ENCODE assay signal across 25 mouse cellular contexts in genomic region chr5:46151973-46152372, GRCm38 (mm10).
DNase-seq lines count a peak whose midpoint lies in the region; ATAC-seq lines count a peak whose summit lies in the region.
"Had no signal": no experiment of that assay in that cellular context is flagged by ENCODE, and none has a peak within 500 bp of the region (broad histone marks: within the 10 kb centered on the region; RNA-seq: fewer than 3 reads in every experiment).

No protein-coding gene starts in this region.

- peaks cover 20% of the 10 kb centered on the region; the same call in 1 of the 2 replicates for H3K4me1 ChIP-seq in forebrain, embryonic 12.5 days
- H3K4me1 ChIP-seq in forebrain, embryonic 11.5 days (replicated peaks; ENCODE audit: control insufficient read depth, insufficient read depth, low read length), result peaks cover 8% of the 10 kb centered on the region; the same call in 1 of the 2 replicates
- H3K4me1 ChIP-seq in hindbrain, embryonic 16.5 days (ENCODE audit: control insufficient read depth, insufficient read depth, low read depth, low read length), result peaks cover 4% of the 10 kb centered on the region
- H3K4me1 ChIP-seq in hindbrain, embryonic 12.5 days, result peaks cover 14% of the 10 kb centered on the region
- peaks cover 19% of the 10 kb centered on the region for H3K4me1 ChIP-seq in midbrain, embryonic 13.5 days (replicated peaks)
- peaks cover 15% of the 10 kb centered on the region for H3K4me1 ChIP-seq in midbrain, embryonic 15.5 days
- peaks cover 13% of the 10 kb centered on the region; the same call in 1 of the 2 replicates for H3K4me1 ChIP-seq in forebrain, embryonic 14.5 days (ENCODE audit: control insufficient read depth, insufficient read depth, low read length)
- H3K4me1 ChIP-seq: embryonic facial prominence, embryonic 15.5 days had no signal

- H3K4me2 ChIP-seq in forebrain, embryonic 12.5 days, result no peak overlapping the region
- H3K4me2 ChIP-seq in forebrain, embryonic 11.5 days (ENCODE audit: low read depth, low read length, severe bottlenecking), result no peak overlapping the region
- H3K4me2 ChIP-seq in hindbrain, embryonic 16.5 days (ENCODE audit: low read length), result no peak overlapping the region
- H3K4me2 ChIP-seq in hindbrain, embryonic 12.5 days (replicated peaks), result no peak overlapping the region
- no peak overlapping the region for H3K4me2 ChIP-seq in midbrain, embryonic 13.5 days (replicated peaks)
- H3K4me2 ChIP-seq in midbrain, embryonic 15.5 days, result no peak overlapping the region
- no peak overlapping the region for H3K4me2 ChIP-seq in forebrain, embryonic 14.5 days (ENCODE audit: low read length)
- H3K4me2 ChIP-seq: embryonic facial prominence, embryonic 15.5 days; neural tube, embryonic 15.5 days had no signal

- H3K36me3 ChIP-seq in forebrain, embryonic 12.5 days (replicated peaks), result no peaks in the 10 kb centered on the region
- H3K36me3 ChIP-seq in forebrain, embryonic 11.5 days (ENCODE audit: control insufficient read depth, insufficient read depth, low read length), result no peaks in the 10 kb centered on the region
- no peaks in the 10 kb centered on the region for H3K36me3 ChIP-seq in hindbrain, embryonic 16.5 days (ENCODE audit: control insufficient read depth, insufficient read depth, low read length)
- no peaks in the 10 kb centered on the region for H3K36me3 ChIP-seq in hindbrain, embryonic 12.5 days
- H3K36me3 ChIP-seq in midbrain, embryonic 13.5 days, result no peaks in the 10 kb centered on the region
- no peaks in the 10 kb centered on the region for H3K36me3 ChIP-seq in midbrain, embryonic 15.5 days (replicated peaks)
- H3K36me3 ChIP-seq in forebrain, embryonic 14.5 days (ENCODE audit: control insufficient read depth, insufficient read depth, low read length), result no peaks in the 10 kb centered on the region
- H3K36me3 ChIP-seq: embryonic facial prominence, embryonic 15.5 days; G1E; neural tube, embryonic 15.5 days had no signal

- DNase-seq in forebrain, embryonic 11.5 days (ENCODE audit: low spot score), result no peak
- no peak for DNase-seq in forebrain, embryonic 14.5 days (ENCODE audit: low spot score)
- no peak for DNase-seq in cerebellum, adult 8-10 months
- DNase-seq: adrenal gland, adult 8-10 months; cerebellum, adult 11 months; cerebellum, adult 9-11 months; heart, postnatal 14 days; kidney, adult 9 months; kidney, postnatal 10 days; liver; lung, adult 2 months; right cerebral cortex, adult 18-20 months; spleen, adult 18-20 months; thymus, adult 2 months; thymus, postnatal 36 days had no signal

- no peak overlapping the region for H3K4me3 ChIP-seq in forebrain, embryonic 12.5 days (replicated peaks)
- no peak overlapping the region for H3K4me3 ChIP-seq in forebrain, embryonic 11.5 days (ENCODE audit: low read depth, low read length)
- no peak overlapping the region for H3K4me3 ChIP-seq in hindbrain, embryonic 16.5 days (ENCODE audit: low read length)
- H3K4me3 ChIP-seq in hindbrain, embryonic 12.5 days, result no peak overlapping the region
- no peak overlapping the region for H3K4me3 ChIP-seq in midbrain, embryonic 13.5 days (replicated peaks)
- H3K4me3 ChIP-seq in midbrain, embryonic 15.5 days, result no peak overlapping the region
- H3K4me3 ChIP-seq in forebrain, embryonic 14.5 days (ENCODE audit: low read depth, low read length), result no peak overlapping the region
- H3K4me3 ChIP-seq: embryonic facial prominence, embryonic 15.5 days; neural tube, embryonic 15.5 days had no signal

- peak; percentile 63; the same call in 1 of the 2 replicates for ATAC-seq in forebrain, embryonic 12.5 days (ENCODE audit: low FRiP score)
- no peak; the same call in 1 of the 2 replicates for ATAC-seq in forebrain, embryonic 11.5 days (replicated peaks; ENCODE audit: low FRiP score)
- 0 out of 2 replicates have a peak, but pooled peaks have one; percentile 28 for ATAC-seq in hindbrain, embryonic 16.5 days
- ATAC-seq in hindbrain, embryonic 12.5 days (ENCODE audit: low FRiP score), result no peak
- peak; percentile 44; the same call in 1 of the 2 replicates for ATAC-seq in midbrain, embryonic 13.5 days
- ATAC-seq in midbrain, embryonic 15.5 days (replicated peaks), result no peak
- peak; percentile 87 for ATAC-seq in forebrain, embryonic 14.5 days
- ATAC-seq: intestine, postnatal 0 days had no signal

- H3K9ac ChIP-seq in forebrain, embryonic 12.5 days, result no peak overlapping the region
- no peak overlapping the region for H3K9ac ChIP-seq in forebrain, embryonic 11.5 days (ENCODE audit: low read length)
- H3K9ac ChIP-seq in hindbrain, embryonic 16.5 days (ENCODE audit: low read depth, low read length), result no peak overlapping the region
- H3K9ac ChIP-seq in hindbrain, embryonic 12.5 days, result no peak overlapping the region
- H3K9ac ChIP-seq in midbrain, embryonic 13.5 days (replicated peaks), result no peak overlapping the region
- H3K9ac ChIP-seq in midbrain, embryonic 15.5 days, result no peak overlapping the region
- no peak overlapping the region for H3K9ac ChIP-seq in forebrain, embryonic 14.5 days (ENCODE audit: low read length)
- H3K9ac ChIP-seq: embryonic facial prominence, embryonic 15.5 days; liver, embryonic 14.5 days; neural tube, embryonic 15.5 days had no signal

- no peaks in the 10 kb centered on the region for H3K9me3 ChIP-seq in forebrain, embryonic 12.5 days
- H3K9me3 ChIP-seq in forebrain, embryonic 11.5 days (ENCODE audit: control insufficient read depth, low read length), result no peaks in the 10 kb centered on the region
- H3K9me3 ChIP-seq in hindbrain, embryonic 16.5 days (ENCODE audit: control insufficient read depth, low read length), result no peaks in the 10 kb centered on the region
- H3K9me3 ChIP-seq in hindbrain, embryonic 12.5 days (replicated peaks), result no peaks in the 10 kb centered on the region
- no peaks in the 10 kb centered on the region for H3K9me3 ChIP-seq in midbrain, embryonic 13.5 days
- no peaks in the 10 kb centered on the region for H3K9me3 ChIP-seq in midbrain, embryonic 15.5 days
- H3K9me3 ChIP-seq in forebrain, embryonic 14.5 days (replicated peaks; ENCODE audit: control insufficient read depth, low read length), result no peaks in the 10 kb centered on the region
- H3K9me3 ChIP-seq: embryonic facial prominence, embryonic 15.5 days; G1E; neural tube, embryonic 15.5 days had no signal

- 24% methylated on average over 3 of the region's 3 CpGs for WGBS in forebrain, embryonic 12.5 days
- WGBS in forebrain, embryonic 11.5 days, result 38% methylated on average over 3 of the region's 3 CpGs
- WGBS in hindbrain, embryonic 16.5 days, result 52% methylated on average over 3 of the region's 3 CpGs
- WGBS in hindbrain, embryonic 12.5 days, result 68% methylated on average over 3 of the region's 3 CpGs
- whole genome bisulfite sequencing in midbrain, embryonic 13.5 days, result 62% methylated on average over 3 of the region's 3 CpGs
- 56% methylated on average over 3 of the region's 3 CpGs for WGBS in midbrain, embryonic 15.5 days
- WGBS in forebrain, embryonic 14.5 days, result 2% methylated on average over 3 of the region's 3 CpGs

- peaks cover 17% of the 10 kb centered on the region; the same call in 1 of the 2 replicates for H3K27me3 ChIP-seq in forebrain, embryonic 12.5 days
- H3K27me3 ChIP-seq in forebrain, embryonic 11.5 days (ENCODE audit: control insufficient read depth, insufficient read depth, low read length), result no peaks in the 10 kb centered on the region; the same call in 1 of the 2 replicates
- H3K27me3 ChIP-seq in hindbrain, embryonic 16.5 days (replicated peaks; ENCODE audit: control insufficient read depth, insufficient read depth, low read length), result no peaks in the 10 kb centered on the region
- peaks cover 5% of the 10 kb centered on the region; the same call in 1 of the 2 replicates for H3K27me3 ChIP-seq in hindbrain, embryonic 12.5 days
- no peaks in the 10 kb centered on the region for H3K27me3 ChIP-seq in midbrain, embryonic 13.5 days
- H3K27me3 ChIP-seq in midbrain, embryonic 15.5 days (replicated peaks), result no peaks in the 10 kb centered on the region
- H3K27me3 ChIP-seq in forebrain, embryonic 14.5 days (replicated peaks; ENCODE audit: control insufficient read depth, insufficient read depth, low read length), result no peaks in the 10 kb centered on the region
- H3K27me3 ChIP-seq: embryonic facial prominence, embryonic 15.5 days; neural tube, embryonic 15.5 days had no signal

- H3K27ac ChIP-seq in forebrain, embryonic 12.5 days, result no peak overlapping the region
- no peak overlapping the region for H3K27ac ChIP-seq in forebrain, embryonic 11.5 days (ENCODE audit: low read depth, low read length)
- no peak overlapping the region for H3K27ac ChIP-seq in hindbrain, embryonic 16.5 days (ENCODE audit: low read depth, low read length)
- no peak overlapping the region for H3K27ac ChIP-seq in hindbrain, embryonic 12.5 days
- H3K27ac ChIP-seq in midbrain, embryonic 13.5 days, result no peak overlapping the region
- H3K27ac ChIP-seq in midbrain, embryonic 15.5 days, result no peak overlapping the region
- no peak overlapping the region for H3K27ac ChIP-seq in forebrain, embryonic 14.5 days (ENCODE audit: low read depth, low read length)
- H3K27ac ChIP-seq: embryonic facial prominence, embryonic 15.5 days; liver, embryonic 14.5 days; neural tube, embryonic 15.5 days had no signal

Comparison
In these comparisons a context has a peak if more than half of its experiments do, and no peak if none do; other contexts are left out.
1. ATAC-seq: peak in forebrain, embryonic 12.5 days (single experiment), hindbrain, embryonic 16.5 days (single experiment), midbrain, embryonic 13.5 days (single experiment) and forebrain, embryonic 14.5 days (single experiment); none in forebrain, embryonic 11.5 days (single experiment), hindbrain, embryonic 12.5 days (single experiment) and midbrain, embryonic 15.5 days (single experiment).